Mouse (Mus musculus) kidney, postnatal 14 days (tissue): Measurements from ENCODE around the gene Stn1.

Experiments used
- DNase-seq: peaks from one replicate; pipeline ENCODE4 v3.0.0; 2022; ENCODE audit warnings: mixed read lengths

Gene Stn1

DNA sequence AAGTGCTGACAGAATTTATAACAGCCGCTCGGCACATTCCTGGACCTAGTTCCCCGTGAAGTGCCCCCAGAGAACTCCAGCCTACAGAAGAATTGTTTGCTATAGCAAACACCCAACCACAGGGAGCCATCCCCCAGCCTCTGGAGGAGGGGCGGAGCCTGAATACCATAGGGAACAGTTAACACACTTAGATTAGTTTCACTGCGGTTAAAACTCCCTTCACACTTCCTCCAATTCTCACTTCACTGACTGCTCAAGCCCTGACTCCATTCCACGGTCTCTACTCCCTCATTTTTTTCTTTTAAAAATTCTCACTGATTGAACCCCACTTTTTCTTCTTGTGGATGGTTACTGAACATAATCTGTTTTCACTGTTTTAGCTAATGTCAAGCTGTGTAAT, 1.5 kb upstream of the Stn1 start:
- peak; percentile 36 for DNase-seq

GRCm38 (mm10) chr19:47537879-47538278, 572 bp upstream of the Stn1 start:
- no peak for DNase-seq

GRCm38 (mm10) chr19:47536521-47537299, 597 bp downstream of the Stn1 start:
- peak; percentile 99 for DNase-seq

DNA sequence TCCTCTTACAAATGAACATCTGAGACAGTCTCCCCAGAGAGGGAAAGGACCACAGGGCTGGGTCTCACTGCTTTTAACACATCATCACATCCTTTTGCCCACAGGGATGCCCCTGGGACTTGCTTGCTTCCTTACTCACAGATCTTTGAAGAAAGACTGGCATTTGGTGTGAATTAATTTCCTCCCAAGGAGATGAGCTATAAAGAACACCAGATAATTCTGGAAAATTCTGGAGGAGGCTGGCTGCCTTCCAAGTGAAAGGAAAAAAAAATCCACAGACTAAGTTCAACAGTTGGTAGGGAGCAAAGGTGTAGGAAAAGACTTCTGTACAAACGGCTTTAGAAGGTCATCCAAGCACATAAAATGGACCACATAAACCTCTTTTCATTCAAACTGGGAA, 3.2 kb downstream of the Stn1 start:
- DNase-seq: peak; percentile 66

DNA sequence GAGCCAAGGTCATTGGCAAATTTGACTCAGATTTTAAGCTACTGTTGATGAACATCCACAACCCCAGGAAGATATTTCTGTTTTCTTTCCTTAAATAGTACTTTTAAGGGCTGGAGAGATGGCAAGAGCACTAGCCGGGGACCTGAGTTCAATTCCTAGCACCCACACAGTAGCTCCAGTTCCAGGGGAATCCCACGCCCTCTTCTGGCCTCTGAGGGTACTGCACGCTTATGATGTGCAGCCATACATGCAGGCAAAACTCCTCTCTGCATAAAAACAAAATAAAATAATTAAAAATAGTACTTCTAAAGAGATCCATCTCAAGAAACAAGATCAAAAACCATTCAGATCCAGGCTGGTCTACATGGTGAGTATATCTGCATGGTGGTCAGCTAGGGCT, 4.9 kb downstream of the Stn1 start:
- no peak for DNase-seq

DNA sequence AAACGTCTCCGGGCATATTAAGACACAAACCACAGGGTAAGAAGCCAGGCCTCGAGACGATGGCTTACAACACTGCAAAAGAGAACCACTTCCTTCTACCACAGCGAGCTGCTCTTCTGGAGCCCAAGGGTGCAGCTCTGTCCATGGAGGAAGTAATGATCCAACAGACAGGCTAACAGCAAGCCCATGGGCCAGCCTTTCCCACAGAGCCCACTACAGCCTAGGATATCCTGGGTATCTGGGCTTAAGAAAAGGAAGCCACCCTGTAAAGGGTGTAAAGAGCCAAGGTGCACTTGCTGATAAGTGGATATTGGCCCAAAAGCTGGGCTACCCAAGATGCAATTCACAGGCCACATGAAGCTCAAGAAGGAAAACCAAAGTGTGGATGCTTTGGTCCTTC, 6.0 kb downstream of the Stn1 start:
- no peak for DNase-seq

DNA sequence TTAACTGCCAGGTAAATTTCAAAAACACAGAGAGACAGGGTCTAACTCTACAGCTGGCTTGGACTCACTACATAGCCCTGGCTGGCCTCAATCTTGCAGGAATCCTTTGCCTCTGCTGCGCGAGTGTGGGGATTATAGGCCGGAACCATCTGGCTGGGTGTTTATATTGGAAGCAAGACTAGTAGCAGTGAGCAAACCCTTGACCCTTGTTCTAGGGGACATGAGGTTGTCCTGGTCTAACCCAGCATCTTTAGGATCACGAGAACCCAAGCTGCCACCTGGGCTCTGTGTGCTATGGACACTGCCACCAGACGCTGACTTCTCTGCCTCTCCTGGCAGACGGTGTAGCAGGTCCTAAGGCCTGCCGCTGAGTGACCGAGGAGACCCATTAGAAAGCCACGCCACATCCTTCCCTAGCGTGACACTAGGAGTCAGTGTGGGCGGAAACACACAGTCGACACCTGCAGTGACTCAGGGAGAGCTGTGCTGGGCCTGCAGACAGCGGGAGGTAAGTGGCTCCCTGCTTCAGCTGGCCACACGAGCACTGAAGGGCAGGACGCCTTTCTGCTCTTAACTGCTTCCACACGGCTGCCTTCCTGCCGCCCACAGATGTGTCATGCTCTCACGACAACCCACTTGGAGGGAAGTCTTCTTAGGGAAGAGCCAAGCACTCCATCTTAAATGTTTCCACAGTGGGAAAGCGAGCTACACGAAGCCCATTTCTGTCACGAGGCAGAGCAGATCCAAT, 10.9 kb downstream of the Stn1 start:
- no peak for DNase-seq

DNA sequence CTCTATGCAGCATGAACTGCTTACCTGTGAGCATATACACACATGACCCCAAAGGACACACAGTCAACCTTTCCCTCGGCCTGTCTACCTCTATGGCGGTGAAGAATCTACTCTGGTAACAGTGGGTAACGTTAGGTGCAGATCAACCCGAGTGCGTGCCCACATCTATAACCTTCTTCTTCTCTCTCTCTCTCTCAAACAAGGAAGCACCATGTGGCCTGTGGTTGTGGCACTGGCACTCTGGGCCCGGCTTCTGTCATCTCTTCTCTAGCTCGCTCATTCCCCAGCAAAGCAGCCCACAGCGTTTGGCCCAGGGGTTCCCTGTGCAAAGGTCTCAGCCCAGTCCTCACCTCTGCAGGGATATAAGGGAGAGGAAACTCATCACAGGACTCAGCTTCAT, 12.4 kb downstream of the Stn1 start:
- DNase-seq: no peak

DNA sequence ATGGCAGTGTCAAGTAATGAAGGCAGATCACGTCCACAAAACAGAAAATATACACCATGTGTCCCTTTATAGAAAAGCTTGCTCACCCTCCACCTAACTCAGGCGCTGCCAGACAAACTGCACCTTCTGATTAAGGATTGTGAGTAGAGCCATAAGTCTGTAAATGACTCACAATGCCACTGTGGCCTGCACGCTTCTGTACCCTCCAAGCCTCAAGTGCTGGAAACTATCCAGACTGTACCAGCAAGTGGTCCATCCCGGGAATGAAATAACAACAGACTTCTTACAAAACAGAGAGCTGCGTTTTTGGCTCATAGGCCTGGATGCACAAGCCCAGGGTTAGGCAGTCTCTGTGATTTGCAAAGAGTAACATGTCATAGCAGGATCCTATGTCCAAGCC, 15.9 kb downstream of the Stn1 start:
- DNase-seq: no peak

- DNase-seq: no peak
Measured at GRCm38 (mm10) chr19:47519163-47519893, 18.0 kb downstream of the Stn1 start.

DNA sequence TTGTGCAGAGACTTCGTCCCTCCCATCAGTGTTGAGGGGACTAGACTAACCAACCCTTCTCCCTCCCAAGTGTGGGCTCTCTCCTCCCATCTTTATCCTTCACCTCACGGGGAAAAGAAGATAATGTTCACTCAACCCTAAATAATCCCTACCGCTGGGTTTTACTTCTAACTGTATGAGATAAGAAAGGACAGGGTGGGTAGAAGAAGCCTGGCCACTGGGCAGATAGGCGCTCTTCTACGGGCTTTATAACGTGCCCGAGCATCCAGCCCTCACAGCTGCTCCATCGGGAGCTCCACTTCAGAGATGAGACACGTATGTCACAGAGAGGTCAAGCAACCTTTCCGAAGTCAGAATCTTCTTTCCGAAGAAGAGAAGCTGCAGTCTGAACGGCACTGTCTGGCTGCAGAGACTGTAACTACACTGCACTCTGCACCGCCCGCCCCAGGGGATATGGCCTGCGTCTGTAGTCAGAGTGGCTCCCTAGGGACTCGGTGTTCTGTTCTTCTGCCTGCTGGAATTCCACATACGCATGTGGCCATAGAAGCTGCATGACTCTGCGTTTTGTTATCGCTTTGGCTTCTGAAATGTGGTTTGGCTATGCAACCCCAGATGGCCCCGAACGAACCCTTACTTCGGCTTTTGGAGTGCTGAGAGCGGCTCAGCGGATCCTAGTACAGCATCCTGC, 18.7 kb downstream of the Stn1 start:
- peak; percentile 68 for DNase-seq

GRCm38 (mm10) chr19:47517570-47517969, 19.7 kb downstream of the Stn1 start:
- DNase-seq: no peak

GRCm38 (mm10) chr19:47516879-47517278, 20.4 kb downstream of the Stn1 start:
- DNase-seq: no peak

GRCm38 (mm10) chr19:47515091-47515490, 22.2 kb downstream of the Stn1 start:
- DNase-seq: no peak

- no peak for DNase-seq
Measured at GRCm38 (mm10) chr19:47513618-47513897, 23.7 kb downstream of the Stn1 start.

GRCm38 (mm10) chr19:47512794-47513617, 24.3 kb downstream of the Stn1 start:
- peak; percentile 62 for DNase-seq

DNA sequence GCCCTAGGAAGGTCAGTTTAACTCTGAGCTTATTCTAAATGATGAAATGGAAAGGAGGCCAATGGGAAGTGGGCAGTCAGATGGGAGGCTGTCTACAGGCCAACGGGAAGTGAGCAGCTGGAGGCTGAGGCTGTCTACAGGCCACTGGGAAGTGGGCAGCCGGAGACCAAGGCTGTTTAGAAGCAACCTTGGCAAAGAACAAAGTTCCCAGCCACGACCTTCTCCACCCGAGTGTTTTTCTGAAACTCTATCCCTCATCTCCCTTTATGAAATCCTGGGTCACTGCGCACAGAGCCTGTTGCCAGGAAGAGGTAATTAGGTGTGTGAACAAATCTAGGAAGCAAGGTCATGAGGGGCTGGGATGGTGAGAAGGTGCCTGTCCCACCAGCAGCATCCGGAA, 25.3 kb downstream of the Stn1 start:
- peak; percentile 46 for DNase-seq

DNA sequence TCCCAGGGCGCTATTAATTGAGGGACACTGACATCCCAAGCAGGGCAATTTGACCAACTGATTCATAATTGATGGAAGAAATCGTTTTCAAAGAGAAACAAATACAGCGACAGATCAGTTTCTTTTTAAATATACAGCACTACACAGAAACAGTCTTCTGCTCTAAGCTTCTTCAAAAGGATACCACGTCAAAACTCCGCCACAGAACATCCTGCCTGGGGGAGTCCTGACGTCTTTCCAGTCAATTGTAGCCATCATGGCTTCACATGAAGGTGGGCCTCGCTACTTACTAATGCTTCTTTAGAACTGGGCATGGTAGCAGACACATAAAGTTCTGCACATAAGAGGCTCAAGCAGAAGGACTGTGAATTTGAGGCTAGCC, 26.0 kb downstream of the Stn1 start:
- DNase-seq: no peak

GRCm38 (mm10) chr19:47510473-47511293, 26.6 kb downstream of the Stn1 start:
- DNase-seq: peak; percentile 71

GRCm38 (mm10) chr19:47510135-47510472, 27.2 kb downstream of the Stn1 start:
- DNase-seq: no peak

GRCm38 (mm10) chr19:47508771-47509281, 28.5 kb downstream of the Stn1 start:
- peak; percentile 50 for DNase-seq
